Mouse (Mus musculus): ENCODE data around the gene Gnaq.

- TF ChIP-seq CTCF (IDR thresholded peaks at IDR 0.05; ENCODE audit: borderline replicate concordance, control insufficient read depth, extremely low read depth, insufficient read depth, low read length, poor library complexity), result no peak
- TF ChIP-seq POLR2A (IDR thresholded peaks at IDR 0.05; ENCODE audit: control insufficient read depth, extremely low read depth, insufficient read depth, low read length, poor library complexity), result no peak
These were observed 11.3 kb upstream of the Gnaq start for GRCm38 (mm10) chr19:16121301-16121700.

Data from thymus, adult 2 months (tissue).